Mouse (Mus musculus) stomach, postnatal 0 days (tissue): Measurements from ENCODE around the gene Nrsn2.

Source experiments
- CTCF ChIP-seq: IDR thresholded peaks from 2 replicates; pipeline ENCODE4 v1.5.1; 2016; ENCODE audit warnings: antibody characterized with exemption, low read depth, mild to moderate bottlenecking, moderate library complexity
- EP300 ChIP-seq: optimal IDR thresholded peaks from 2 replicates; pipeline ENCODE3; 2016; ENCODE audit warnings: antibody characterized with exemption

GRCm38 (mm10) chr2:152326157-152326556, 50.3 kb downstream of the Nrsn2 start:
- TF ChIP-seq CTCF (no peak), EP300 (no peak)
